Mouse (Mus musculus) adrenal gland, postnatal 36 days (tissue): ENCODE data around the gene Tcf7. TPM values are rescaled to one million over a fixed set of nuclear protein-coding genes. Genes with fewer than 3 reads are reported as not detected.

Source experiments
- DNase-seq, 2 experiments: peaks; one replicate each; pipeline ENCODE4 v3.0.0; 2021; ENCODE audit warnings: mixed read lengths in 1 of 2
- long read RNA-seq, 2 experiments: library from polyadenylated mRNA; stranded (forward); transcript quantifications; one replicate each; pipeline ENCODE4 v2.0.0; 2021; ENCODE audit warnings: borderline sequencing depth in 2 of 2
- total RNA-seq, 2 experiments: library from RNA; stranded (reverse); gene quantifications; 2 replicates each; pipeline ENCODE4 v1.2.3; 2021

Gene Tcf7
- 10 to 100 TPM; 36.8 to 50.1 TPM for total RNA-seq
- long read RNA-seq, experiment 1, partial matches to known transcripts: 3 of 12 reads
- long read RNA-seq, experiment 1, other reads (novel, unspliced or antisense): 8 of 12 reads
- long read RNA-seq, experiment 2, partial matches to known transcripts: 0 of 10 reads
- long read RNA-seq, experiment 2, other reads (novel, unspliced or antisense): 9 of 10 reads

GRCm38 (mm10) chr11:52282774-52283595 lies at the start of gene Tcf7:
Tcf7 (minus strand) TSS chr11:52283014.
- DNase-seq: peak; percentile 84 to 87

- DNase-seq: no peak
These were observed 44.5 kb upstream of the Tcf7 start for GRCm38 (mm10) chr11:52327313-52327712.

DNA sequence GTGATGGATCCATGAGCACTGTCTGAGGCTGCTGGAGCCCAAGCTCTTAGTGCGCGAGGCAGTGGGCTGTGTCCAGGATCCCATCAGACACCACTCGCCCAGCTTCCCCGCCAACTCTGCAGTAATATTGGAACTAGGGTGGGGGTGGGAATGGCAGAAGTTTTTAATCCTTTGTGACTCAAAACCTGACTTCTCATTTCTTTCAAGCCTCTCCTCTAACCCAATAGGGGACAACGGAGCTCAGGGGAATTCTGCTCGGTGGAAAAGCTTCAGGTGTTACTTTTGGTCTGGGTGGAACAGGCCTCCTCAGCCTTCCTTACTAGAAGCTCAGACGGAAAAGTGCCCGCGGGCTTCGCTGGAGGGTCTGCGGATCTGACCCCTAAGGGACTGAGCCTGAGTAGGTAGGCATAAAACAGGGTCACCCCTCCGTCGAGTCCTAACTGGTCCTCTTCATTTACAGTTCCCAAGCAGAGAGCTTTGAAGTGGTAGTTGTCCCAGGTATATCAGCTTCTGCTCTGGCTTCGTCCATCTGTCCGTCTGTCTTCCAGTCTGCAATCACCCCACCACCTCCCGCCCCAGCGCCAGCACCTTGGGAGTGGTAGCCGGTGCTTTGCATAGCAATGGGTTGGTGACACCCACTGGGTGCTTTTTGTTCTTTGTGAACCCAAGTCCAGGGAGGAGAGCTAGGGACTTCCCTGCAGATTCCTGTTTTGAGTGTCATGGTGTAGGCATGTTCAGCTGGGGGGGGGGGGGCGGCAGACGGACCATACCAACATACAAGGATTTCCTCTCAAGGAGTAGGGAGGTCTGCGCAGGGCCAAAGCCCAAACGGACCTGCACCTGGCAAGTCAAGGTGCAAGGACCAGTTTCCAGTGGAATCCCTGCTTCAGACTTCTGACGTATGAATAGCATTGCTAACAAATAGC lies 41.9 kb upstream of the Tcf7 start:
- no peak for DNase-seq

DNA sequence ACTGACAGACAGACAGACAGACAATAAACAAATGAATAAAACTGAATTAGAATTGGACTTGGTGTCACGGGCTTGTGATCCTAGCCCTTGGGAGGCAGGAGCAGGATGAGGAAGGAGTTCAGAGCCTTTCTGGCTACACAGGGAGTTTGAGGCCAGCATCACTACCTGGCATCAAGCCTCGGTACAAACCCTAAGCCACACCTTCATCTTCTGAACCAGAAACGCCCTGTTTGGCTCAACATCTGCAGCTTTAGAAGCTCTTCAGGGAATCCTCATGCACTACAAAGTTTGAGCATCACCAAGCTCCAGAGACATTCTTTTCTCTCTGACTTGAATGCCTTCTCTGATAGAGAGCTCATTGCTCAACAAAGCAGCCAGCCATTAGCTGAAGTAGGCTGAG lies 38.7 kb upstream of the Tcf7 start:
- DNase-seq: no peak

GRCm38 (mm10) chr11:52320529-52320928 lies 37.7 kb upstream of the Tcf7 start:
- DNase-seq: no peak

DNA sequence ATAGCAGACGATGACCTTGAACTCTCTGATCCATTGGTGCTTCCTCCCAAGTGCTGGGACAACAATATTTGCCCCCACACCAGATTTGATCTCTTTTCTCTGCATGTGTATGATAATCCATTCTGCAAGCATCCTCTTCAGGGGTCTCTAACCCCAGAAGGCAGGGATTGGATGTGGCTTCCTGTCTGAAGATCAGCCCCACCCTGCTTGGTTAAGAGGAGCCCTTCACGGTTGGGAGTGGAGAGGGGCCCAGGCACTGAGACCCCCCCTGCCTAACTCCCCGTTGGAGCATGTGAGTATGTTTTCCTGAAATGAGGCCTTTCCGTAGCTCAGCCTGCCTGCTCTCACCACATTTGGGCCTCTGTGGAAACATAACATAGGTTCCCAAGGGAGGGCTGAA lies 36.9 kb upstream of the Tcf7 start:
- DNase-seq: no peak

- no peak for DNase-seq
These were observed 35.6 kb upstream of the Tcf7 start for GRCm38 (mm10) chr11:52318445-52318844.

- DNase-seq: no peak
These were observed 31.4 kb upstream of the Tcf7 start for GRCm38 (mm10) chr11:52314102-52314793.

- DNase-seq: no peak
These were observed 27.9 kb upstream of the Tcf7 start for GRCm38 (mm10) chr11:52310709-52311108.

DNA sequence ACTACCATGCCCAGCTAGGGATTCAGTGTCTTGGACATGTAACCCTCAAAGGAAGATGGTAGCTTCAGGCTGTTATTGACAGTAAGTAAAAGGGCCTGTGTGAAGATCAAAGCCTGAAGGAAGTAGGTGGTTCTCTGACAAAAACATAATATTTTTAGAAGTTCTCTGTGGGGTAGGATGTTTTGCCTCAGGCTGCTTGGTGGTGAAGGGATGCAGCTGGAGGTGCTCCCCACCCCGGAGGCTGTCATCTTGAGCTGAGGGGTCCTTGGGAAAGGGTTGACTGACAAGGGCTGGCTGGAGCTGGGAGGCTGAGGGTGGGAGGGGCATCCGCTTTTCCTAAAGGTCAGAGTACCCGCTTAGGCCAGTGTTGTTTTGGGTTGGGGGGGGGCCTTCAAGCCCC lies 26.7 kb upstream of the Tcf7 start:
- DNase-seq: no peak

DNA sequence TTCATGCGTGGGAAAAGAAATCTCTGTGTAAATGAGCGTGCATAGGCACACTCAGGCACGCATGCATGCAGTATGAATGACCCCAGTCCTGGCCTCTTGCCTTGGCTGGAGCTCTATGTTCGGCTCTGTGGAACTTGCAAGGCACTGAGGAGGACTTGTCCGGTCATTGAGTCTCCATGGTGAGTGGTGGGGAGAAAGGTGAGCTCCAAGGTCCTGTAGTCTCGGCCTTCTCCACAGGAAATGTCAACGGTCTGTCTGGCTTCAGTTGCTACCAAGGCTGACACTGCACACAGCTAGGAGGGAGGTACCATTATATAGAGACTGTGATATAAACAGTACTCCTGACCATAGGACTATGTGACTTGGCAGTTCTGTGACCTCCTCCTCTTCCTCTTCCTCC lies 23.6 kb upstream of the Tcf7 start:
- DNase-seq: peak in 1 of 2 experiments; percentile 41

GRCm38 (mm10) chr11:52305266-52305665 lies 22.5 kb upstream of the Tcf7 start:
- no peak for DNase-seq

- peak; percentile 46 to 50 for DNase-seq
These were observed 19.9 kb upstream of the Tcf7 start for GRCm38 (mm10) chr11:52302668-52303067.

- DNase-seq: no peak
These were observed 16.9 kb upstream of the Tcf7 start for GRCm38 (mm10) chr11:52299687-52300086.

- DNase-seq: no peak
These were observed 16.1 kb upstream of the Tcf7 start for GRCm38 (mm10) chr11:52298955-52299354.

- peak; percentile 85 to 93 for DNase-seq
These were observed 14.5 kb upstream of the Tcf7 start for GRCm38 (mm10) chr11:52297352-52297751.

GRCm38 (mm10) chr11:52294103-52294502 lies 11.3 kb upstream of the Tcf7 start:
- DNase-seq: no peak

GRCm38 (mm10) chr11:52292894-52293293 lies 10.1 kb upstream of the Tcf7 start:
- no peak for DNase-seq

DNA sequence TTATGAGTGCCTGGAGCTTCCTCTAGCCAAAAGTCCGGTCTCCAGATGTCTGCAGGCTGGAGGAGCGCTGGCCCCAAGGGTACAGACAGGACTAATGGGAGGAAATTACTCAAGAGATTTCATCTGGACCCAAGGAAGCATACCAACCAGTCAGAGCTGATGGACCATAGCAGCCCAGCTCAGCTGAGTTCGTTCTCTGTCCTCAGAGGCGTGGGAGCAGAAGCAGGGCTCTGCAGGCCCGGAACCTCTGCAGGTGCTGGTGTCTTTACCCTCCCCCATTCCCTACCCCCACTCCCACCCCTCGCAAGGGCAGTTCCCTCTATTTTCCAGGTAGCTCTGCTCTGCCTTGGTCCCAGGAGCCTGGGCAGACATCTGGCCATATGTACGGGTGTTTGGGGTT lies 9.5 kb upstream of the Tcf7 start:
- DNase-seq: no peak

GRCm38 (mm10) chr11:52286958-52287305 lies 4.1 kb upstream of the Tcf7 start:
- no peak for DNase-seq

DNA sequence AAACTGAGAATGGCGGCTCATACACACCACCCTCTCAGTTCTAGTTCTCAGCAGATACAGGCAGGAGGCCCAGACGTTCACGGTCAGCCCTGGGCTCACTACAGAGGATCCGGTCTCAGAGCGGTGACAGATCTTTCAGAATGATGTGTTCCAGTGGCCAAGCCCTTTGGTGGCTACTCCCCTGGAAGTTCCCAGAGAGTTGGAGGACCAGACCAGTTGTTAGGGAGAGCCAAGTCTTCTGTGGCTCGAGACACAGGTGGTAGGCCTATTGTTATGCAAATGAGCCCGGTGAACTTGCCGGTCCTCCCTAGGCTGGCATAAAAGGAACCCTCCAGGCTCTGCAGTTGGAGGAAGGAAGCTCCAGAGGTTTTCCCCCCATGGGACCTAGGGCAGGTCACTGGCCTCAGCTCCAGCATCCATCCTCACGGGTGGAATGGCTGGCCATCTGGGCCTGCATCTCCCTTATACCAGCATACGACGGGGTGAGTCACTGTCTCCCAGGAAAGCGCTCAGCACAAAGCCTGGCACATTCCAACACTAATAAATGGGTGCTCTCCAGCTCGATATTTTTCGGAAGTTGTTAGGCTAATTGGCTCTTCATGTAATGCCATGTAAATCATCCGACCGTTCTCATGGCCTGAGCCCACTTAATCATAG lies 3.6 kb upstream of the Tcf7 start:
- peak; percentile 37 to 50 for DNase-seq
